9 mouse cellular contexts compared by ENCODE assay signal in the genomic region with DNA sequence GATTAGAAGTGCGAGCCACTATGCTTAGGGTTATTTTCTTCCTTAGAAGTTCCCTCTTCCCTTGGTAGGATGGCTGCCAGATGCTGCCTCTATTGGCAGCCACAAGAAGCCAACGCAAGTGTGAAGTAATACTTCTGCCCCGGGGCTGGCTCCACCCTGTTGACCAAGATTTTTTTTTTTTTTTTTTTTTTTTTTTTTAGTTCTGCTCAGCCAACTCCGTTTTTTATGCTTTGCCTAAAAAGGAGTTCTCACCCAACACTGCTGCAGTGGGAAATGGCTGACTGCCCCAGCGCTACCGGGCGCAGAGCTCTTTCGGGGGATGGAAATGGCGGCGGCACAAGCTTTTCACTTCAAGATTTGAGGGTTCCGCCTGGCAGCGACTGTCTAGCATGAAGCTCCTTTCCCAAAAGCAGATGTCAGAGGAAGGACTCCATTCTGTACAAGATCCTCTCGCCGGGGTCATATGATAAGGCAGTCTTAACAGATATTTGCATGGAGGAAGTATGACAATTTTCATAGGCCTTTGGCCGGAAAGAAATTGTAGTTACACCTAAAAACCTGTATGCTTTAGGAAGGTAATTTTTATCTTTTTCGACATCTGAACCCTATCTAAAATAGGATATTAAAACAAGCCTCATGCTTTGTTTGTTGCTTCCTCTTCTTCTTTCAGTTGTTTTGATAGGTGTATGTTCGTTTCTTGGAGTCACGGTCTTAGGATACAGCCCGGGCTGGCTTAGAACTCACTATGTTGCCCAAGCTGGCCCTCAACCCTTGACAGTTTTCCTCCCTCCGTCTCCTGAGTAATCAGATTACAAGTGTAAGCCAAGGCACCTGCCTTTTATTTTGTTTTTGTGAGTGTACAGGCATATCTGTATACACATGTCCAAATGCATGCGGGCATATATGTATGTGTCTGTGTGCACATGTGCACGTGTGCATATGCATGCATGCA. TPM values are rescaled to one million over a fixed set of nuclear protein-coding genes. Genes with fewer than 3 reads are reported as not detected.
DNase-seq lines count a peak whose midpoint lies in the region; ATAC-seq and TF ChIP-seq lines count a peak whose summit lies in the region.
"Had no signal": no experiment of that assay in that cellular context is flagged by ENCODE, and none has a peak within 500 bp of the region (broad histone marks: within the 10 kb centered on the region; RNA-seq: fewer than 3 reads in every experiment).

No protein-coding gene starts in this region.

- H3K4me2 ChIP-seq in intestine, postnatal 0 days (replicated peaks; ENCODE audit: low read depth): no peak overlapping the region
- no peak overlapping the region for H3K4me2 ChIP-seq in forebrain, embryonic 12.5 days
- H3K4me2 ChIP-seq: midbrain, embryonic 12.5 days had no signal

- no peak for DNase-seq in frontal cortex, postnatal 10 days (ENCODE audit: low spot score in 2 of 2)
- DNase-seq in ES-E14 (ENCODE audit: low read depth, low spot score) (no peak), MN1 (ENCODE audit: low spot score) (no peak)
- DNase-seq in heart, postnatal 4 days: peak; percentile 18

- H3K9ac ChIP-seq in ES-E14 (ENCODE audit: insufficient read depth, low read depth, low read length, poor library complexity, severe bottlenecking): no peak overlapping the region
- no peak overlapping the region for H3K9ac ChIP-seq in intestine, postnatal 0 days (ENCODE audit: low read depth, low read length)
- H3K9ac ChIP-seq in forebrain, embryonic 12.5 days: no peak overlapping the region
- H3K9ac ChIP-seq: midbrain, embryonic 12.5 days had no signal

- ATAC-seq in frontal cortex, adult (ENCODE audit: low TSS enrichment): peak; percentile 71
- ATAC-seq in monocyte, adult 5-6 weeks (replicated peaks; ENCODE audit: insufficient number of reproducible peaks, low FRiP score, low TSS enrichment, poor library complexity, severe bottlenecking): peak; percentile 86
- no peak for ATAC-seq in intestine, postnatal 0 days
- ATAC-seq in forebrain, embryonic 12.5 days (ENCODE audit: low FRiP score): no peak

- no peak overlapping the region; a peak in 1 of 4 replicates for H3K4me3 ChIP-seq in ES-E14 (ENCODE audit: insufficient read depth in 1 of 2, low read depth in 1 of 2, low read length in 2 of 2, poor library complexity in 1 of 2, severe bottlenecking in 1 of 2)
- no peak overlapping the region for H3K4me3 ChIP-seq in intestine, postnatal 0 days (ENCODE audit: low read depth, low read length)
- H3K4me3 ChIP-seq in forebrain, embryonic 12.5 days (replicated peaks): no peak overlapping the region
- H3K4me3 ChIP-seq: midbrain, embryonic 12.5 days had no signal

- TF ChIP-seq CTCF in intestine, postnatal 0 days (IDR thresholded peaks at IDR 0.05; ENCODE audit: low read depth): no peak

- no peaks in the 10 kb centered on the region for H3K9me3 ChIP-seq in ES-E14 (ENCODE audit: control insufficient read depth, insufficient read depth, low read depth, low read length)
- no peaks in the 10 kb centered on the region for H3K9me3 ChIP-seq in intestine, postnatal 0 days (ENCODE audit: control insufficient read depth)
- no peaks in the 10 kb centered on the region for H3K9me3 ChIP-seq in forebrain, embryonic 12.5 days
- H3K9me3 ChIP-seq: midbrain, embryonic 12.5 days had no signal

- no peaks in the 10 kb centered on the region for H3K27me3 ChIP-seq in intestine, postnatal 0 days (replicated peaks; ENCODE audit: control insufficient read depth, insufficient read depth, low read length)
- no peaks in the 10 kb centered on the region for H3K27me3 ChIP-seq in forebrain, embryonic 12.5 days
- H3K27me3 ChIP-seq: midbrain, embryonic 12.5 days had no signal

- WGBS in intestine, postnatal 0 days: 85% methylated on average over 22 of the region's 22 CpGs
- WGBS in forebrain, embryonic 12.5 days: 89% methylated on average over 22 of the region's 22 CpGs

- 0 out of 4 replicates have a peak, but pooled peaks cover 0 to 3% of the 10 kb centered on the region in 2 experiments for H3K4me1 ChIP-seq in ES-E14 (ENCODE audit: control insufficient read depth in 2 of 2, insufficient read depth in 2 of 2, low read length in 2 of 2, poor library complexity in 1 of 2)
- no peaks in the 10 kb centered on the region for H3K4me1 ChIP-seq in intestine, postnatal 0 days (replicated peaks; ENCODE audit: control insufficient read depth, insufficient read depth, low read length)
- H3K4me1 ChIP-seq in forebrain, embryonic 12.5 days: no peaks in the 10 kb centered on the region
- H3K4me1 ChIP-seq: midbrain, embryonic 12.5 days had no signal

- H3K36me3 ChIP-seq in ES-E14 (ENCODE audit: control insufficient read depth, insufficient read depth, low read length, poor library complexity, severe bottlenecking): no peaks in the 10 kb centered on the region
- no peaks in the 10 kb centered on the region for H3K36me3 ChIP-seq in intestine, postnatal 0 days (ENCODE audit: control insufficient read depth, insufficient read depth)
- no peaks in the 10 kb centered on the region for H3K36me3 ChIP-seq in forebrain, embryonic 12.5 days (replicated peaks)
- H3K36me3 ChIP-seq: midbrain, embryonic 12.5 days had no signal

- no peak overlapping the region for H3K27ac ChIP-seq in ES-E14 (ENCODE audit: insufficient read depth, low read depth, low read length, poor library complexity, severe bottlenecking)
- H3K27ac ChIP-seq in intestine, postnatal 0 days (ENCODE audit: low read depth, low read length): no peak overlapping the region
- H3K27ac ChIP-seq in forebrain, embryonic 12.5 days: no peak overlapping the region
- H3K27ac ChIP-seq: midbrain, embryonic 12.5 days had no signal

- in situ Hi-C loops in ES-E14 (cut with MboI; ENCODE audit: low sequenced_read_pairs in 2 of 2, unreplicated experiment in 2 of 2): no loop called here

TF ChIP-seq in ES-E14, 5 proteins besides CTCF, POLR2A, EP300 and RAD21:
- TF ChIP-seq MAFK (IDR thresholded peaks at IDR 0.05; ENCODE audit: insufficient read depth, low read depth, low read length) (no peak), ZNF384 (IDR thresholded peaks at IDR 0.05; ENCODE audit: low read depth, low read length) (peak; percentile 74)

RNA-seq across cellular contexts. Expression of gene Exoc6, which starts 54.6 kb away (rescaled TPM):
- 7.7 and 10.1 TPM in 2 replicates for total RNA-seq in ES-E14 (2012; rRNA removed)
- total RNA-seq in heart, postnatal 4 days (2021): 10 to 100 TPM; 27.6 to 28.3 TPM
- 70.9 to 85.0 TPM (median 76.3 TPM) in 3 replicates for total RNA-seq in monocyte, adult 5-6 weeks (2017)
- 23.3 and 24.6 TPM in 2 replicates for polyA plus RNA-seq in intestine, postnatal 0 days (2015; fragmentation: Nextera tagmentation; extraction: Ambion mirVana)
- 9.7 and 11.4 TPM in 2 replicates for polyA plus RNA-seq in forebrain, embryonic 12.5 days (2016; fragmentation: Nextera tagmentation; extraction: Ambion mirVana)

Comparison
In these comparisons a context has a peak if more than half of its experiments do, and no peak if none do; other contexts are left out.
1. ATAC-seq: peak in frontal cortex, adult (single experiment) and monocyte, adult 5-6 weeks (single experiment); none in intestine, postnatal 0 days (single experiment) and forebrain, embryonic 12.5 days (single experiment).